Mouse (Mus musculus) brain, adult 2 months (tissue): ENCODE measurements around the gene Rad9b.

ENCODE experiments used
- DNase-seq: peaks from one replicate; pipeline ENCODE4 v3.0.0; 2011; ENCODE audit warnings: low read depth, low spot score

Gene Rad9b

DNA sequence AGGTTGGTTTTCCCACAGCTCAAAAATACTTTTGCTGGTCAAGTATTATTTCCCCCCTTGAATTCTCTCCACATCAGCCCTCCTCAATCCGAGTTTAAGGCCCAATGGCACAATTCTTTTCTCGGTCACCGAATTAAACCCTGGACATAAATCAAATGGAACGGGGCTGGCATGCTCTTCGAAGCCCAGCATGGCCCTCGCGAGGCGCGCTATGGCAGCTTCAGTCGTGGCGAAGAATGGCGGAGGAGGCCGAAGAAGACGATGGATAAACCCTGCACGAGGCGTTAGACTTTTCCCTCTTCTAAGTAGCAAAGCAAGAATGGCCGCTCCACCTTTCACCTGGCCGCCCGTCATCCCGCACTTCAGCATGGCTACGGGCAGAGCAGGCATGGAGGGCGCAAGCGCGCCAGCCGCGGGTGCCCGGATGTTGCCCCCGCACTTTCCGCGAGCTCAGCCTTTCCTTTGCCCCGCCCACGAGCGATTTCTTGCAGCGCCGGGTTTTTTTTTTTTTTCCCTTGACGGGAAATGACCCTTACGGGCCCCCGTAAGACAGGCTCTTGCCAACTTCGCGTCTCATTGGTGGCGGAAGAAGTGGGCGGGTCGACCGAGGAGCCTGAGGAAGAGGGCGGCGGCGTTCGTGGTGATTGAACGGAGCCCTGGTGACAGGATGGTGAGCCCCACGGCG, at the start of gene Rad9b, which contains the start of gene Vps29:
Gene Rad9b (minus strand): TSS at position 427 of the 685 bp plus-strand sequence.
Gene Vps29 (plus strand): TSS at position 563 of the 685 bp plus-strand sequence.
- peak; percentile 100 for DNase-seq

DNA sequence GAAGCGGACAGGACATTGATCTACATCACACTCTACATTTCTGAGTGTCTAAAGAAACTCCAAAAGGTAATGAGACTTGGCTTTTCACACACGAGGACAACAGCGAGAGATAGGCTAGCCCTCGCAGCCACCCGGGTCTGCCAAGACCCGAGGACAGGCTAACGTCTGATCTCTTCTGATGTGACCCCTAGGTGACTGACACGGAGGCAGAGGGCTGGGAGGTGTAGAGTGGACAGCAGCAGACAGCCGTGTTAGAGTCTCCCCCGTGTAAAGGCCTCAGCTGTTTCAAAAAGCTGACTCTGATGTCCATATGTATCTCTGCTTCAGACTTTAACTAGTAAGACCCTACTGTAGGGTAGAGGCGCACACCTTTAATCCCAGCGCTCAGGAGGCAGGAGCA, 49.3 kb upstream of the Rad9b start:
- DNase-seq: no peak

DNA sequence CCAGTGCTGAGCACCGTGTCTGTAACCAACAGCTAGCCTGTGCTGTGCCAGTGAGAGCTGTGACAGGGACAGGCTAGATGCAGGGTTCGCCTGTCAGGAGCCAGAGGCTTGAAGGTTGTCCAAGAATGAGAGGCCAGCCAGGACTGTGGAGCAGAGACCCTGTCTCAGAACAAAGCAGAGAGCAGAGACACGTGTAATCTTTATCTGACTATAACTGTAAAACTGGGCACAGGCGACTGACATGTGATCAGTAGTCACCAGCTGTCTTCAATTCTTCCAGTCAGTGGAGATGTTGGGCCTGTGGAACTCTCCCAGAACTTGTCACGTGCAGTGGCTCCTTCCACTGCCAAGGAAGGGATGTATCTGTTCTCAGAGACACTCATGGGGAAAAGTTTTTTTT, 48.7 kb upstream of the Rad9b start:
- peak; percentile 87 for DNase-seq

DNA sequence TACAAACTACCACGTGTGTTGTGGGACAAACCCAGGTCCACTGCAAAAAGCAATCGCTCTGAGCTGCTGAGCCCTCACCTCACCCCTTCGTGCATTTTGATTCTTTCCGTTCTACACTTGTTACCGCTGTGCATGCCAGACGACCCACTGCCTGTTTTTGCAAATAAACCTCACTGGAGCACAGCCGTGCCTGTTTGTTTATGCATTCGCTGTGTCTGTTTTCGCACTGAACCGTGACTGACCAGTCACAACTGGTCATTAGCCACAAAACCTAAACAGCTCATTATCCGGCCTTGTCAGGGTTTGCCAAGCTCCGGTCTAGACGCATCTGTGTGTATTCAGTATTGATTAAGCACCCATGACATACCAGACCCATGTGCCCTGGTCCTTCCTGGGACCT, 48.1 kb upstream of the Rad9b start:
- no peak for DNase-seq

DNA sequence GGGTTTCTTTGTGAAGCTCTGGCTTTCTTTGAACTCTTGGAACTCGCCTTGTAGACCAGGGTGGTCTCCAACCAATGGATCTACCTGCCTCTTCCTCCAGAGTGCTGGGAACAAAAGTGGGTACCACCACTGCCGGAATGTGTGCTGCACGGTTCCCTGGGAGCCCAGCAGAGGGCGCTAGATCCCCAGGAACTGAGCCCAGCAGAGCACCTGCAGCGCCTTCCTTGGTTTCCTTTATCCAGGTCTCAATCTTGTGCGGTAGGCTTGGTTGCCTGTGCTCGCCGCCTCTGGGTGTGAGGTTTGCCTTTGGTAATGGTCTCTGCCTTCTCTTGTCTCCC, 47.2 kb upstream of the Rad9b start:
- DNase-seq: peak; percentile 81

DNA sequence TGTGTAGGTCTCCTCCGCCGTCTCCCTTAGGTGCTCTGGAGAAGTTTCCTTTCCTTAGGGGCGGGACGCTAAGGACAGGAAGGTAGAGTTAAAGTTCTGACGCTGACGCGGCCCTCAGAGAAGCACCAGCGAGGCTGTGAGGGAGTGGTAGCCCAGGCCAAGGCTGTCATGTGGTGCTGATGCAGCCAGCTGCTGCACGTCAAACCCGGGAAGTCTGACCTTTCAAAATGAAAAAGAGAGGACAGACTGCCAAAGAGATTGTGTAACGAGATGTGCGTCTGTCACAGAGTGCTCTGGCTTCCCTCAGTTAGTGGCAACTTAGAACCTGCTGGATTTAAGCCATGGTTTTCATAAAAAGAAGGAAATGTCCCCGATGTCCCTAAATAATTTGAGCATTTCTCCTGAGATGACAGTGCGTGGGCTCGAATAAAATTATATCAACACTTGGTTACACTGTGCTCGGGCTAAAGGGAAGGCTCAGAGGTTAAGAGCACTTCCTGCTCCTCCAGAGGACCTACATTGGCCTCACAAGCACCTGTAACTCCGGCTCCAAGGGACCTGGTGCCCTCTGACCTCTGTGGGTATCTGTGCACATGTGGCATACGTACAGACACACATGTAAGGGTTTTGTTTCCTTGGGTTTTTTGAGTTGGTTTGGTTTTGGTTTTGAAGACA, 46.7 kb upstream of the Rad9b start:
- peak; percentile 80 for DNase-seq

DNA sequence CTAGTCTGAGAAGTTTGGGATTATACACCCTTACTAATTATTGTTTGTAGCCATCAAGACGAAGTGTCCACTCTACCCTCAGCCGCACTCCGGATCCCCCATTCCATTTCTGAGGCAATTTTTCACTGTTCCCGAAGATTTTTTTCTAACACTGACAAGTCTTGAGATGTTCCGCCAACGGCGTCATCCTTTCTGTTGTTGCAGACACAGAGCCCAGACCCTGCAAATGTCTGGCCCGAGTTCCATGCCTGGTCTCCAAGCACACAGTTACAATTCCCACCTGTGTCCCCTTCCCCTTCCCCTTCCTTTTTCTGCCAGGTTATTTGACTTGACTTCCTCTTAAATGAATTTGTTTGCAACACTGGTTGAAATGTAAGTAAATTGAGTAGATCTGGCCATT, 45.8 kb upstream of the Rad9b start:
- DNase-seq: no peak

- no peak for DNase-seq
These were observed 43.5 kb upstream of the Rad9b start for GRCm38 (mm10) chr5:122397495-122397894.

DNA sequence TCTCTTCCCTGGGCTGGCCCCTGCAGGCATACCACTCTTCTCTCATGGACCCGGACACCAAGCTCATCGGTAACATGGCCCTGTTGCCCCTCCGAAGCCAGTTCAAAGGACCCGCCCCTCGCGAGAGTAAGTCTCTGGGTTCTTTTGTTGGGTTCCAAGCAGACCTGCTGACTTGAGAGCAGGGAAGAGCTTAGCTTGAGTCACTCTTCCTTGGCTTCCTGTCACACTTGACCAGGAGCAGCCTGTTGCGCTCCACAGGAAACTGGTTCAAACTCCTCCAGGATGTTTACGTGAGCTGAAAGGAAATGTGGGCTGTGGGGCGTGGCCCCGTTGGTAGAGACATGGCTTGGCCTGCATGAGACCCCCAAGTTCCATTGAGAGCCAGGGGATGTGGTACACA, 42.8 kb upstream of the Rad9b start:
- DNase-seq: no peak

- DNase-seq: peak; percentile 78
These were observed 39.9 kb upstream of the Rad9b start for GRCm38 (mm10) chr5:122393887-122394286.

- peak; percentile 42 for DNase-seq
These were observed 38.4 kb upstream of the Rad9b start for GRCm38 (mm10) chr5:122392227-122393004.

- DNase-seq: peak; percentile 97
These were observed 37.8 kb upstream of the Rad9b start, which contains the start of gene Arpc3 for GRCm38 (mm10) chr5:122391786-122392180. Gene Arpc3, plus strand, starts transcription at chr5:122391878.

DNA sequence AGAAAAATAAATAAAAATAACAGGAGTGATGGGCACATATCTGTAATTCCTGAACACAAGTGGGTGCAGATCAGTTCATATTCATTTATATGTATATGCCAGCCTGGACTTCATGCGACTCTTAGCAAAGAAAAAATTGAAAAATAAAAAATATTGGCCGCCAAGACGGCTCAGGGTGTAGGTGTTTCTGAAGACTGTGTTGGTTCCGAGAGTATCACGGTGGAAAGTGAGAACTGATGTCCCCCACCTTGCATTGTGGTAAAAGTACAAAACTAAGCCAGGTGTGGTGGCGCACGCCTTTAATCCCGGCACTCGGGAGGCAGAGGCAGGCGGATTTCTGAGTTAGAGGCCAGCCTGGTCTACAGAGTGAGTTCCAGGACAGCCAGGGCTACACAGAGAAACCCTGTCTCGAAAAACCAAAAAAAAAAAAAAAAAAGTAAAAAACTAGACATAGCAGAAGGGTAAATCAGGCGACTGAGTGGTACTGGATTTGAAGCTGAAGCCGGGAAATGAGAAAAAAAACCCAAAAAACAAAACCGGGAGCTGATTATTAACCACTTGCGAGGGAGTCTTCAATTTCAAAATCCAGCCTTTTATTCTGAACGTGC, 37.2 kb upstream of the Rad9b start:
- DNase-seq: no peak

GRCm38 (mm10) chr5:122390671-122391070, 36.6 kb upstream of the Rad9b start:
- no peak for DNase-seq

- DNase-seq: no peak
These were observed 36.0 kb upstream of the Rad9b start for GRCm38 (mm10) chr5:122390006-122390405.

DNA sequence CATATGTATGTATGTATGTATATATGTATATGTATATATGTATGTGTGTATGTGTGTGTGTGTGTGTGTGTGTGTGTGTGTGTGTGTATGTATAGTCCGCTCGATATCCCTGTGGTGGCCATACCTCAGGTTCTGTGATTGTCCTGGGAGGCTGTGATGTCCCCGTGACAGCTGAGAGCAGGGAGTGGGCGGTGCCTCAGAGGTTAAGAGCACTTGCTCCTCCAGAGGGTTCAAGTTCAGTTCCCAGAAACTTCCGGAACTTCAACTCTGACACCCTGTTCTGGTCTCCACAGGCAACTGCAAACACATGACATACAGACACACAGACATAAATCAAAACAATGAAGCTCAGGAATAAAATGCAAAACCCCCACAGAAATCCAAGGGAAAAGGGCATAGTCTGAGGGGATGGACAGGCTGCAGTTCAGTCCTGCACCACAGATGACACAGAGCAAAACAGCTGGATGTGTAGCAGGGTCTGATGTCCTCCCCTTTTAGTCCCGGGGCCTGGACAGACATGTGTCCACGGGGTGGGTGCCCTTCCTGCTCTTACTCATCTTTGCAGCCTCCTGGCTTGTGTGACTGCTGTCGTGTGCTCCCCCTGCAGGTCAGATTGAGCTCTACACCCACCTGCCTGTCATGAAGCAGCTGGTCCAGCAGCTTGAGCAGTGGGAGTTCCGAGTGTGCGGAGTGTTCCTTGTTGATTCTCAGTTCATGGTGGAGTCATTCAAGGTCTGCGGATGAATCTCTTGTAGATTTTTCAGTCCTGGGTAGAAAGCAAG, 25.5 kb upstream of the Rad9b start:
- peak; percentile 96 for DNase-seq

DNA sequence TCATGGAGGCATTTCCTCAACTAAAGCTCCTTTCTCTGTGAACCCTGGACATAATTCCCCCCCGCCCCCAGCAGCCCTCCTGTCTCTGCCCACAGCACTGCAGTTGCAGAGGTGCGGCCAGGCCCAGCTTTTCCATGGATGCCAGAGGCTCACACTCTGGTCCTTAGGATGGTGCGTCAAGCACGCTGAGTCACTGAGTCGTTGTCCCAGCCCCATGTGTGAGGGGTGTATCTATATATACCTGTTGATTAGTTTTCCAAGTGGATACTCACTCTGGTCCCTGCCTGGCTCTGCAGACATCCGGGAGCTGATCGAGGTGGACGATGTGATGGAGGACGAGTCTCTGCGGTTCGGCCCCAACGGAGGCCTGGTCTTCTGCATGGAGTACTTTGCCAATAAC, 24.1 kb upstream of the Rad9b start:
- DNase-seq: no peak

GRCm38 (mm10) chr5:122377101-122377833, 23.2 kb upstream of the Rad9b start:
- no peak for DNase-seq

- no peak for DNase-seq
These were observed 18.8 kb upstream of the Rad9b start for GRCm38 (mm10) chr5:122372878-122373277.

DNA sequence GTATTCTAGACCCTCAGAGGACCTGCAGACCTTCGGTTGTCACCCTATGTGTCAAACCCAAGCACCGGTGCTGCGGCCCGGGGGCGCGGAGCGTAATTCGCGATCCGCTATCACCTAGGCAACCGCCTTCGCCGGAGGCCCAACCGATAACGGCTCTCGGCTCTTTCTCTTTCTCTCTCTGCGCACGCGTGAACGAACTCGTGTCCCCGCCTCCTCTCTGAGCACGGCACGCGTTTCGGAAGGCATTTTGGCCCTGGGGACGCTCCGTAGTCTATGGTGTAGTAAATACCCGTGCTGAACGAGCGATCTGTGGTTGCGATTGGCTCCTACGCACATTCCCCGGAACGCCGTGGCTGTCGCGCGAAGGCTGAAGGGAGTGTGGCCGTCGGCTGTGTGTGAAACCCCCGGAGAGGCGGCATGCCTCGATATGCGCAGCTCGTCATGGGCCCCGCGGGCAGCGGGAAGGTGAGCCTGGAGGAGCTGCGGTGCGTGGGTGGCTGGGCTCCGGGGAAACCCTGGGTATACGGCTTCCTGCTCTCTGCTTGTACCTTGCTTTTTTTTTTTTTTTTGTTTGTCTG, 18.2 kb upstream of the Rad9b start, which contains the start of gene Fam216a:
Gene Fam216a (minus strand): TSS at position 173 of the 578 bp plus-strand sequence.
- DNase-seq: peak; percentile 100
